Mouse (Mus musculus) adrenal gland, postnatal 0 days (tissue): Measurements from ENCODE around the gene Bbs1. TPM values are rescaled to one million over a fixed set of nuclear protein-coding genes. Genes with fewer than 3 reads are reported as not detected.

Source experiments
- polyA plus RNA-seq: library from polyadenylated mRNA; unstranded; fragments of >200 nt; fragmentation: Nextera tagmentation; extraction: Ambion mirVana; gene quantifications from 2 replicates; pipeline ENCODE4 v1.2.1, GENCODE M21; 2015

Gene Bbs1
- 3.5 and 4.2 TPM in 2 replicates for polyA plus RNA-seq

GRCm38 (mm10) chr19:4905979-4906794 lies at the start of gene Bbs1:
Gene Bbs1 (minus strand): TSS chr19:4906628.

GRCm38 (mm10) chr19:4942551-4943252 lies 36.3 kb upstream of the Bbs1 start, which contains the start of gene Peli3:
Gene Peli3 (minus strand): TSS chr19:4943127.

GRCm38 (mm10) chr19:4927904-4928531 lies 21.6 kb upstream of the Bbs1 start, which contains the start of gene Dpp3:
Gene Dpp3 (minus strand): TSS chr19:4928287.

GRCm38 (mm10) chr19:4878405-4879323 lies 27.8 kb downstream of the Bbs1 start, which contains the start of gene Zdhhc24:
Gene Zdhhc24 (plus strand): TSS chr19:4878668.

GRCm38 (mm10) chr19:4877785-4878184 lies 28.6 kb downstream of the Bbs1 start, which contains the start of gene Actn3:
Gene Actn3 (minus strand): TSS chr19:4877909.

GRCm38 (mm10) chr19:4854552-4855469 lies 51.6 kb downstream of the Bbs1 start, which contains the start of gene Ctsf:
Gene Ctsf (plus strand): TSS chr19:4855130.

GRCm38 (mm10) chr19:4839149-4839548 lies 67.3 kb downstream of the Bbs1 start, which contains the start of the genes Ccs and Ccdc87:
Gene Ccs (minus strand): TSS chr19:4839332.
Gene Ccdc87 (plus strand): TSS chr19:4839366.

Other genes with a start within 250 kb of the Bbs1 start
- gene Gm960, start 208.0 kb downstream of the Bbs1 start, polyA plus RNA-seq: 2.2 and 3.2 TPM in 2 replicates
- gene Sptbn2, start 195.5 kb downstream of the Bbs1 start, polyA plus RNA-seq: 0.61 and 1.9 TPM in 2 replicates
- 28.0 and 39.4 TPM in 2 replicates for gene Rbm4b, start 150.1 kb downstream of the Bbs1 start, polyA plus RNA-seq
- 18.8 and 24.5 TPM in 2 replicates for gene Rbm4, start 112.7 kb downstream of the Bbs1 start, polyA plus RNA-seq
- gene Gm21992, start 95.0 kb downstream of the Bbs1 start, polyA plus RNA-seq: 13.2 and 19.4 TPM in 2 replicates
- 19.3 and 22.3 TPM in 2 replicates for gene Rbm14, start 95.0 kb downstream of the Bbs1 start, polyA plus RNA-seq
- gene Ccs, start 67.3 kb downstream of the Bbs1 start, polyA plus RNA-seq: 79.9 and 127 TPM in 2 replicates
- 0.08 and 0.10 TPM in 2 replicates for gene Ccdc87, start 67.3 kb downstream of the Bbs1 start, polyA plus RNA-seq
- gene Ctsf, start 51.5 kb downstream of the Bbs1 start, polyA plus RNA-seq: 192 and 458 TPM in 2 replicates
- 2.4 and 3.2 TPM in 2 replicates for gene Actn3, start 28.7 kb downstream of the Bbs1 start, polyA plus RNA-seq
- 12.5 and 14.8 TPM in 2 replicates for gene Zdhhc24, start 28.0 kb downstream of the Bbs1 start, polyA plus RNA-seq
- gene Dpp3, start 21.7 kb upstream of the Bbs1 start, polyA plus RNA-seq: 63.8 and 106 TPM in 2 replicates
- 1.9 and 2.9 TPM in 2 replicates for gene Peli3, start 36.5 kb upstream of the Bbs1 start, polyA plus RNA-seq
- 136 and 156 TPM in 2 replicates for gene Mrpl11, start 55.5 kb upstream of the Bbs1 start, polyA plus RNA-seq
- 0.07 TPM in 1 of 2 replicates, not detected in the other for gene Npas4, start 83.7 kb upstream of the Bbs1 start, polyA plus RNA-seq
- 0.57 and 1.9 TPM in 2 replicates for gene Slc29a2, start 117.2 kb upstream of the Bbs1 start, polyA plus RNA-seq
- gene B4gat1, start 132.2 kb upstream of the Bbs1 start, polyA plus RNA-seq: 45.2 and 51.4 TPM in 2 replicates
- gene AC124502.3, start 132.3 kb upstream of the Bbs1 start, polyA plus RNA-seq: 0.20 and 1.6 TPM in 2 replicates
- gene Brms1, start 134.7 kb upstream of the Bbs1 start, polyA plus RNA-seq: 36.1 and 44.9 TPM in 2 replicates
- 1.1 and 1.5 TPM in 2 replicates for gene Rin1, start 143.9 kb upstream of the Bbs1 start, polyA plus RNA-seq
- 79.7 and 120 TPM in 2 replicates for gene Cd248, start 161.4 kb upstream of the Bbs1 start, polyA plus RNA-seq
- 6.4 and 9.5 TPM in 2 replicates for gene Tmem151a, start 178.9 kb upstream of the Bbs1 start, polyA plus RNA-seq
- 83.2 and 106 TPM in 2 replicates for gene Yif1a, start 181.9 kb upstream of the Bbs1 start, polyA plus RNA-seq
- 19.6 and 30.8 TPM in 2 replicates for gene Cnih2, start 191.9 kb upstream of the Bbs1 start, polyA plus RNA-seq
- 213 and 238 TPM in 2 replicates for gene Rab1b, start 200.4 kb upstream of the Bbs1 start, polyA plus RNA-seq
- gene Klc2, start 211.9 kb upstream of the Bbs1 start, polyA plus RNA-seq: 14.0 and 16.2 TPM in 2 replicates